In genomic region chr2:114200932-114201559, GRCm38 (mm10) we compare ENCODE assay signal across 8 mouse cellular contexts. TPM values are rescaled to one million over a fixed set of nuclear protein-coding genes. Genes with fewer than 3 reads are reported as not detected.
DNase-seq lines count a peak whose midpoint lies in the region; ATAC-seq lines count a peak whose summit lies in the region.

Gene Zfp770 (minus strand): TSS chr2:114201469.

- H3K4me1 ChIP-seq in intestine, embryonic 15.5 days (replicated peaks): 0 out of 2 replicates have a peak, but pooled peaks cover 6% of the 10 kb centered on the region

- 0 out of 2 replicates have a peak, but pooled peaks cover 7% of the 10 kb centered on the region for H3K36me3 ChIP-seq in intestine, embryonic 15.5 days

- under 1% methylated on average over 36 of the region's 36 CpGs for WGBS in intestine, embryonic 15.5 days

- H3K9ac ChIP-seq in intestine, embryonic 15.5 days: peak within 1 kb of the TSS; percentile 82

- peak; percentile 97 for ATAC-seq in intestine, embryonic 15.5 days
- ATAC-seq in megakaryocyte-erythroid progenitor cell, adult 5-6 weeks (replicated peaks; ENCODE audit: low FRiP score, low TSS enrichment, poor library complexity, severe bottlenecking): peak; percentile 95

- no peaks in the 10 kb centered on the region for H3K27me3 ChIP-seq in intestine, embryonic 15.5 days (replicated peaks)

- H3K4me3 ChIP-seq in intestine, embryonic 15.5 days (replicated peaks): peak within 1 kb of the TSS; percentile 67

- peak within 1 kb of the TSS; percentile 73 for H3K27ac ChIP-seq in intestine, embryonic 15.5 days

- no peaks in the 10 kb centered on the region for H3K9me3 ChIP-seq in intestine, embryonic 15.5 days

- H3K4me2 ChIP-seq in intestine, embryonic 15.5 days (replicated peaks): peak within 1 kb of the TSS; percentile 61

- intact Hi-C loops in gastrocnemius, postnatal 36 days (cut with DNase I): no loop called here
- intact Hi-C loops in left cerebral cortex, postnatal 14 days (cut with DNase I): no loop called here

- DNase-seq in adrenal gland, adult 8-10 months: peak; percentile 67
- DNase-seq in embryo, embryonic 11.5 days (ENCODE audit: low read depth, low spot score): peak; percentile 82
- peak; percentile 46 to 84 for DNase-seq in gastrocnemius, postnatal 36 days
- peak; percentile 87 for DNase-seq in left cerebral cortex, postnatal 14 days (ENCODE audit: low spot score in 2 of 2)
- DNase-seq in right cerebral cortex, postnatal 14 days: peak; percentile 76
- peak; percentile 74 for DNase-seq in urinary bladder, postnatal 25 days (ENCODE audit: low spot score)

RNA-seq across cellular contexts. Expression of gene Zfp770, which starts in this region (rescaled TPM):
- 10 to 100 TPM in 3 of 4 experiments, 1 to 10 TPM in 1; 8.7 to 13.9 (median 12.9) TPM for total RNA-seq in adrenal gland, adult 8-10 months (2022)
- 10 to 100 TPM; 16.8 to 23.3 TPM for total RNA-seq in gastrocnemius, postnatal 36 days (2021)
- 3.9 and 4.0 TPM in 2 replicates for polyA plus RNA-seq in intestine, embryonic 15.5 days (2015; fragmentation: Nextera tagmentation; extraction: Ambion mirVana)
- 10 to 100 TPM; 28.7 to 29.3 TPM for total RNA-seq in left cerebral cortex, postnatal 14 days (2021)
- total RNA-seq in megakaryocyte-erythroid progenitor cell, adult 5-6 weeks (2014; fragmentation: Nextera tagmentation): 13.0 and 18.2 TPM in 2 replicates
- 10.9 and 11.5 TPM in 2 replicates for total RNA-seq in megakaryocyte-erythroid progenitor cell, adult 5-6 weeks (2017)

Comparison
In these comparisons a context has a peak if more than half of its experiments do, and no peak if none do; other contexts are left out.
1. Peak in every context shown above with its lines: DNase-seq, ATAC-seq, H3K4me3 ChIP-seq and H3K27ac ChIP-seq.